Mouse (Mus musculus) embryonic facial prominence, embryonic 11.5 days (tissue): ENCODE measurements around the gene Slc25a22. TPM values are rescaled to one million over a fixed set of nuclear protein-coding genes. Genes with fewer than 3 reads are reported as not detected.

Source experiments
- ATAC-seq: fragments of 200-750 bp; cut with Nextera tagmentation; replicated peaks from 2 replicates; pipeline ENCODE4 v1.8.0; 2017; ENCODE audit warnings: low read depth; ENCODE audit not compliant: insufficient number of reproducible peaks, low FRiP score, low TSS enrichment
- DNase-seq: peaks from one replicate; pipeline ENCODE4 v3.0.0-alpha.2; 2015; ENCODE audit warnings: low spot score
- H3K27ac ChIP-seq: fragments of 300-500 bp; sonication (generic); replicated peaks from 2 replicates; pipeline ENCODE4 v1.5.1; 2014; ENCODE audit warnings: mild to moderate bottlenecking, low read depth, low read length, control low read depth
- H3K27me3 ChIP-seq: fragments of 300-500 bp; sonication (generic); 2 replicates; pipeline ENCODE4 v1.6.1; 2014; ENCODE audit warnings: mild to moderate bottlenecking, low read length, moderate library complexity, mixed read lengths; ENCODE audit not compliant: control insufficient read depth, insufficient read depth
- H3K36me3 ChIP-seq: fragments of 300-500 bp; sonication (generic); replicated peaks from 2 replicates; pipeline ENCODE4 v1.6.1; 2014; ENCODE audit warnings: low read depth, mild to moderate bottlenecking, low read length, moderate library complexity, mixed read lengths; ENCODE audit not compliant: control insufficient read depth, insufficient read depth
- H3K4me1 ChIP-seq: fragments of 300-500 bp; sonication (generic); 2 replicates; pipeline ENCODE4 v1.6.1; 2014; ENCODE audit warnings: low read length, mixed read lengths; ENCODE audit not compliant: control insufficient read depth, insufficient read depth
- H3K4me2 ChIP-seq: fragments of 300-500 bp; sonication (generic); 2 replicates; pipeline ENCODE4 v1.6.1; 2014; ENCODE audit warnings: low read depth, mild to moderate bottlenecking, control low read depth, low read length, moderate library complexity
- H3K4me3 ChIP-seq: fragments of 300-500 bp; sonication (generic); 2 replicates; pipeline ENCODE4 v1.5.1; 2014; ENCODE audit warnings: low read depth, low read length, control low read depth
- H3K9ac ChIP-seq: fragments of 300-500 bp; sonication (generic); replicated peaks from 2 replicates; pipeline ENCODE4 v1.6.1; 2014; ENCODE audit warnings: mild to moderate bottlenecking, control low read depth, low read length
- H3K9me3 ChIP-seq: fragments of 300-500 bp; sonication (generic); replicated peaks from 2 replicates; pipeline ENCODE4 v1.6.1; 2016; ENCODE audit warnings: mild to moderate bottlenecking, low read length, inconsistent platforms, mixed read lengths; ENCODE audit not compliant: control insufficient read depth
- WGBS: fragments of 180-500 bp; shearing (Covaris S2); extraction: QIAGEN DNeasy Blood & Tissue Kit; methylation state at CpG from one replicate; pipeline ENCODE4 v1.1.7; 2014; 5-methylcytosine and 5-hydroxymethylcytosine counted together
- polyA plus RNA-seq: library from polyadenylated mRNA; unstranded; fragments of >200 nt; fragmentation: Nextera tagmentation; extraction: Ambion mirVana; gene quantifications from 2 replicates; pipeline ENCODE4 v1.2.1, GENCODE M21; 2014

Gene Slc25a22
- polyA plus RNA-seq, 1 experiment from 2014 or later: 27.4 TPM

GRCm38 (mm10) chr7:141458661-141459060 lies 21.0 kb upstream of the Slc25a22 start:
- DNase-seq: no peak
- H3K27ac ChIP-seq: no peak overlapping the region
- H3K27me3 ChIP-seq: peaks cover 28% of the 10 kb centered on the region
- WGBS: 88% methylated on average over 11 of the region's 11 CpGs
- no peak overlapping the region for H3K9ac ChIP-seq
- H3K4me3 ChIP-seq: no peak overlapping the region
- ATAC-seq: no peak
- H3K4me1 ChIP-seq: peaks cover 12% of the 10 kb centered on the region
- no peak overlapping the region for H3K4me2 ChIP-seq
- H3K9me3 ChIP-seq: no peaks in the 10 kb centered on the region
- H3K36me3 ChIP-seq: no peaks in the 10 kb centered on the region

- ATAC-seq (no peak), DNase-seq (no peak)
- no peaks in the 10 kb centered on the region for H3K36me3 ChIP-seq
- H3K9ac ChIP-seq: no peak overlapping the region
- peaks cover 11% of the 10 kb centered on the region; the same call in 1 of the 2 replicates for H3K4me1 ChIP-seq
- 75% methylated on average over 15 of the region's 15 CpGs for WGBS
- no peak overlapping the region for H3K4me2 ChIP-seq
- no peak overlapping the region for H3K4me3 ChIP-seq
- no peak overlapping the region for H3K27ac ChIP-seq
- H3K9me3 ChIP-seq: no peaks in the 10 kb centered on the region
- H3K27me3 ChIP-seq: peaks cover 23% of the 10 kb centered on the region
These were observed 20.4 kb upstream of the Slc25a22 start for GRCm38 (mm10) chr7:141457986-141458660.

GRCm38 (mm10) chr7:141457236-141457635 lies 19.5 kb upstream of the Slc25a22 start:
- Histone ChIP-seq H3K9me3 (no peaks in the 10 kb centered on the region), H3K27me3 (peaks cover 16% of the 10 kb centered on the region), H3K9ac (no peak overlapping the region), H3K4me2 (no peak overlapping the region), H3K27ac (no peak overlapping the region), H3K4me1 (peaks cover 9% of the 10 kb centered on the region; the same call in 1 of the 2 replicates), H3K4me3 (no peak overlapping the region), H3K36me3 (no peaks in the 10 kb centered on the region)
- no peak for DNase-seq
- WGBS: 92% methylated on average over 14 of the region's 14 CpGs
- no peak for ATAC-seq

GRCm38 (mm10) chr7:141456739-141457138 lies 19.0 kb upstream of the Slc25a22 start:
- peaks cover 11% of the 10 kb centered on the region for H3K27me3 ChIP-seq
- no peaks in the 10 kb centered on the region for H3K9me3 ChIP-seq
- H3K27ac ChIP-seq: no peak overlapping the region
- H3K4me1 ChIP-seq: peaks cover 5% of the 10 kb centered on the region; the same call in 1 of the 2 replicates
- H3K4me2 ChIP-seq: no peak overlapping the region
- H3K9ac ChIP-seq: no peak overlapping the region
- WGBS: 92% methylated on average over 6 of the region's 6 CpGs
- ATAC-seq (no peak), DNase-seq (no peak)
- no peak overlapping the region for H3K4me3 ChIP-seq
- H3K36me3 ChIP-seq: 0 out of 2 replicates have a peak, but pooled peaks cover 3% of the 10 kb centered on the region

- ATAC-seq (0 out of 2 replicates have a peak, but pooled peaks have one; percentile 7), DNase-seq (peak; percentile 61)
These were observed 18.1 kb upstream of the Slc25a22 start for GRCm38 (mm10) chr7:141455610-141456314.

GRCm38 (mm10) chr7:141454967-141455551 lies 17.4 kb upstream of the Slc25a22 start, which contains the start of gene Pnpla2:
Gene Pnpla2, plus strand, starts transcription at chr7:141455198.
- peak within 1 kb of the TSS; percentile 9; the same call in 1 of the 2 replicates for H3K27ac ChIP-seq
- H3K4me3 ChIP-seq: peak within 1 kb of the TSS; percentile 43
- ATAC-seq (peak; percentile 78), DNase-seq (peak; percentile 92)
- peaks cover 4% of the 10 kb centered on the region; the same call in 1 of the 2 replicates for H3K4me1 ChIP-seq
- H3K9ac ChIP-seq: peak within 1 kb of the TSS; percentile 47
- under 1% methylated on average over 44 of the region's 45 CpGs for WGBS
- 0 out of 2 replicates have a peak, but pooled peaks cover 3% of the 10 kb centered on the region for H3K36me3 ChIP-seq
- H3K4me2 ChIP-seq: peak within 1 kb of the TSS; percentile 92
- H3K9me3 ChIP-seq: no peaks in the 10 kb centered on the region
- no peaks in the 10 kb centered on the region for H3K27me3 ChIP-seq

More at GRCm38 (mm10) chr7:141455610-141456314, 18.1 kb upstream of the Slc25a22 start:
- WGBS: under 1% methylated on average over 23 of the region's 23 CpGs
- Histone ChIP-seq H3K4me1 (peaks cover 4% of the 10 kb centered on the region; the same call in 1 of the 2 replicates), H3K4me2 (peak overlapping the region; percentile 92), H3K27me3 (peaks cover 4% of the 10 kb centered on the region), H3K9me3 (no peaks in the 10 kb centered on the region), H3K36me3 (0 out of 2 replicates have a peak, but pooled peaks cover 3% of the 10 kb centered on the region), H3K27ac (peak overlapping the region; percentile 9; the same call in 1 of the 2 replicates), H3K9ac (peak overlapping the region; percentile 47), H3K4me3 (peak overlapping the region; percentile 43)

GRCm38 (mm10) chr7:141453636-141454035 lies 15.9 kb upstream of the Slc25a22 start:
- H3K9ac ChIP-seq: no peak overlapping the region
- DNase-seq (no peak), ATAC-seq (no peak)
- WGBS: 82% methylated on average over 2 of the region's 2 CpGs
- H3K27me3 ChIP-seq: no peaks in the 10 kb centered on the region
- 0 out of 2 replicates have a peak, but pooled peaks cover 3% of the 10 kb centered on the region for H3K36me3 ChIP-seq
- H3K4me3 ChIP-seq: no peak overlapping the region
- H3K4me2 ChIP-seq: no peak overlapping the region
- peaks cover 4% of the 10 kb centered on the region; the same call in 1 of the 2 replicates for H3K4me1 ChIP-seq
- H3K9me3 ChIP-seq: no peaks in the 10 kb centered on the region
- no peak overlapping the region for H3K27ac ChIP-seq
